Mouse (Mus musculus) small intestine, adult 2 months (tissue): ENCODE measurements around the gene Gm10799. TPM values are rescaled to one million over a fixed set of nuclear protein-coding genes. Genes with fewer than 3 reads are reported as not detected.
"Not testable (repeated sequence)": the region's sequence is repeated elsewhere in the genome, so short reads cannot be mapped to it uniquely, and the experiment has no call there.

ENCODE experiments used
- H3K27ac ChIP-seq: fragments of 200-500 bp; 2 replicates; pipeline ENCODE4 v1.5.1; 2012; ENCODE audit warnings: low read depth, low read length, control low read depth, inconsistent platforms; ENCODE audit not compliant: insufficient read depth
- H3K27me3 ChIP-seq: fragments of 200-500 bp; 2 replicates; pipeline ENCODE4 v1.6.1; 2012; ENCODE audit warnings: mild to moderate bottlenecking, moderate library complexity, low read length, inconsistent platforms; ENCODE audit not compliant: control insufficient read depth, insufficient read depth
- H3K36me3 ChIP-seq: fragments of 200-500 bp; 2 replicates; pipeline ENCODE4 v1.6.1; 2012; ENCODE audit warnings: mild to moderate bottlenecking, low read length, control low read depth, inconsistent platforms; ENCODE audit not compliant: control insufficient read depth, insufficient read depth
- H3K4me1 ChIP-seq: fragments of 200-500 bp; 2 replicates; pipeline ENCODE4 v1.6.1; 2012; ENCODE audit warnings: low read length, inconsistent platforms, mixed read lengths; ENCODE audit not compliant: control insufficient read depth, insufficient read depth, insufficient read length
- H3K4me3 ChIP-seq: fragments of 200-500 bp; 2 replicates; pipeline ENCODE4 v1.5.1; 2012; ENCODE audit warnings: low read depth, mild to moderate bottlenecking, control low read depth, inconsistent platforms, low read length, moderate library complexity
- CTCF ChIP-seq: fragments of 200-500 bp; IDR thresholded peaks from 2 replicates; pipeline ENCODE4 v1.5.1; 2012; ENCODE audit warnings: low read depth, mild to moderate bottlenecking, control low read depth, inconsistent platforms, low read length, moderate library complexity, mixed read lengths; ENCODE audit not compliant: insufficient replicate concordance, insufficient read length; ENCODE audit errors: extremely low read depth
- POLR2A ChIP-seq: fragments of 200-500 bp; IDR thresholded peaks from 2 replicates; pipeline ENCODE4 v1.6.1; 2012; ENCODE audit warnings: low read depth, mild to moderate bottlenecking, control low read depth, inconsistent platforms, low read length, moderate library complexity
- WGBS: fragments of 180-500 bp; shearing (Covaris S2); methylation state at CpG from one replicate; pipeline ENCODE4 v1.1.7; 2018; 5-methylcytosine and 5-hydroxymethylcytosine counted together
- polyA plus RNA-seq: library from polyadenylated mRNA; depleted of rRNA; stranded (reverse); fragments of >200 nt; gene quantifications from 2 replicates; pipeline ENCODE4 v1.2.3, GENCODE M21; 2012; rRNA removed

The Gm10799 gene
- polyA plus RNA-seq: not detected in 2 replicates

- 70% methylated on average over 7 of the region's 7 CpGs for WGBS
- not testable (repeated sequence) for H3K4me3 ChIP-seq, H3K36me3 ChIP-seq
Measured at GRCm38 (mm10) chr2:104068450-104068849, at the start of gene Gm10799. Gene Gm10799, minus strand, starts transcription at chr2:104068550.

GRCm38 (mm10) chr2:104117173-104117572 lies 48.8 kb upstream of the Gm10799 start:
- H3K4me3 ChIP-seq, H3K27me3 ChIP-seq, H3K36me3 ChIP-seq, H3K4me1 ChIP-seq, H3K27ac ChIP-seq: not testable (repeated sequence)

More at GRCm38 (mm10) chr2:104068450-104068849, at the start of gene Gm10799:
- H3K4me1 ChIP-seq, H3K27me3 ChIP-seq, H3K27ac ChIP-seq: not testable (repeated sequence)

- no peak overlapping the region for H3K4me3 ChIP-seq
- H3K27me3 ChIP-seq: no peaks in the 10 kb centered on the region
- no peak overlapping the region for H3K27ac ChIP-seq
- H3K36me3 ChIP-seq: no peaks in the 10 kb centered on the region
- TF ChIP-seq POLR2A (no peak), CTCF (no peak)
- no peaks in the 10 kb centered on the region for H3K4me1 ChIP-seq
- 73% methylated on average over 3 of the region's 3 CpGs for WGBS
Measured at GRCm38 (mm10) chr2:104114898-104115297, 46.5 kb upstream of the Gm10799 start.

DNA sequence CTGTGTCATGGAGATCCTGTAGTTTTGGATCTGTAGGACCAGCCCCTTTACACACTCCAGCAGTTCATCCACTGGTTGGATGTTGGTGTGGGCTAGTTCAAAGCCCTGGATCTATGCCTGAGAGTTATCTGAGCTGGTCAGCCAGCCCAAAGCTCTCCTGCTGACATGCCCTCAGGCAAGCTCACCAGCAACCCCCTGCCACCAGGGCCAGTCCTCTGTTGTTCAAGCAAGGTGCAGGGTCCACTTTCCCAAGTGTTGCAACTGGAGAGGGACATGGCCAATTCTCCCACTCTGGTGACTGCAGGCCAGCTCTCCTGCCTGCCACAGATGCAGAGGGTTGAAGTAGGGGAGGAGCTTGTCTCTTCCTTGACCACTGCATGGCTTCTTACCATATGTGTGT lies 45.2 kb upstream of the Gm10799 start:
- not testable (repeated sequence) for H3K4me3 ChIP-seq, H3K27ac ChIP-seq, H3K36me3 ChIP-seq, H3K4me1 ChIP-seq, H3K27me3 ChIP-seq

DNA sequence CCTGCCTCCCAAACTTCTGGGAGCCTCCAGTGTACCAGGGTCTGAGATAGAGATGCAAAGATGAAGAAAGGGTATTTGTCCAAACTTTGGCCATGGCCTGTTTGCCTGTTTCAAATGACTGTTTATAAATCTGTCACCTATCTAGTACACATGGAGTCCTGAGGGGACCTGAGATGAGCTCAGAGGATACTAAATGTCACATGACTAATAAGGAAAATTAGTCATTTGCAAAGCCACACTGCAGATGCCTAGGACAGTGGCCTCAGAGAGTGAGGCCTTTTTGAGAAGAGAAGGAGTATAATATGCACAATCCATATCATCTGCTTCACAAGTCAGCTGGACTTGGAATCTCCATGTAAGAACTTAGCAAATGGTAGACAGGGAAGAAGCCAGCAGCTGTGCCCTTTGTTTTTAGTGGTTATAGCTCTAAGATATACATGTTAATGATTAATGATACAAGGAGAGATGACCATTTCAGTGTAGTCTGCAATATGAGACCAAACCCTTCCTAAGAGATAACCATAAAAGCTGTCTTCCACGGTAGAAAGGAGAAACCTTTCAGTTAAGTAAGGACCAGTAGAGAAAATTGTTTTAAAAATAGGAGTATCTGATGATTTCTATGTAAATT lies 42.9 kb upstream of the Gm10799 start:
- not testable (repeated sequence) for H3K27ac ChIP-seq, H3K27me3 ChIP-seq, H3K4me3 ChIP-seq, H3K36me3 ChIP-seq, H3K4me1 ChIP-seq
- no CpG with 5 or more reads among the region's 1 CpGs for WGBS

- WGBS: 85% methylated on average over 4 of the region's 4 CpGs
- TF ChIP-seq POLR2A: no peak
- TF ChIP-seq CTCF: no peak
Measured at GRCm38 (mm10) chr2:104110031-104110430, 41.7 kb upstream of the Gm10799 start.

DNA sequence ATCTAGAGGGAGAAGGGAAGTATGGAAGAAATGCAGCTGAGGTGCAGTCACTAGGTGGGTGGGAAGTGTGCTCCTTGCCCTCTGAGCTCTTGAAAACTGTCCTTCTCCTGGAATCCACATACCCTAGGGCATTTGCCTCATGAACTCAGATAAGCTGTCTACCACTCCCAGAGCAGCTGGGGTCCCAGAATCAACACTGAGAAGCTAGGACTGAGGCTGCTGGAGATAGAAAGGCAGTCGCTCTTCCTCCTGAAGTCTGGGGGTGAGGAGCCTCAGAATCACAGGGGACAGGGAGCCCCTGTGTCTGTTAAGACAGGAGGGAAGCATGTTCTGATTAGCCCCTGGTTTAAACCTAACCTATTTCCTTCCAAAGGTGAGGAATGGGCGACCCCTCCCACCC lies 41.2 kb upstream of the Gm10799 start:
- H3K27ac ChIP-seq: no peak overlapping the region
- no peak for TF ChIP-seq CTCF
- TF ChIP-seq POLR2A: no peak
- H3K27me3 ChIP-seq: no peaks in the 10 kb centered on the region
- H3K4me3 ChIP-seq: no peak overlapping the region
- WGBS: 82% methylated on average over 2 of the region's 2 CpGs
- no peaks in the 10 kb centered on the region for H3K4me1 ChIP-seq
- H3K36me3 ChIP-seq: no peaks in the 10 kb centered on the region

More at GRCm38 (mm10) chr2:104110031-104110430, 41.7 kb upstream of the Gm10799 start:
- no peak overlapping the region for H3K4me3 ChIP-seq
- no peaks in the 10 kb centered on the region for H3K4me1 ChIP-seq
- no peak overlapping the region for H3K27ac ChIP-seq
- H3K36me3 ChIP-seq: no peaks in the 10 kb centered on the region
- H3K27me3 ChIP-seq: no peaks in the 10 kb centered on the region

GRCm38 (mm10) chr2:104109021-104109420 lies 40.7 kb upstream of the Gm10799 start:
- H3K27me3 ChIP-seq, H3K36me3 ChIP-seq, H3K4me1 ChIP-seq, H3K4me3 ChIP-seq, H3K27ac ChIP-seq: not testable (repeated sequence)
- WGBS: 94% methylated on average over 2 of the region's 2 CpGs
